ENCODE assay signal across 10 mouse cellular contexts in genomic region chr5:131250701-131251636, GRCm38 (mm10). TPM values are rescaled to one million over a fixed set of nuclear protein-coding genes. Genes with fewer than 3 reads are reported as not detected.
DNase-seq lines count a peak whose midpoint lies in the region; TF ChIP-seq lines count a peak whose summit lies in the region.
"Had no signal": no experiment of that assay in that cellular context is flagged by ENCODE, and none has a peak within 500 bp of the region (broad histone marks: within the 10 kb centered on the region; RNA-seq: fewer than 3 reads in every experiment).

No protein-coding gene starts in this region.

- intact Hi-C loops in heart, postnatal 14 days (cut with DNase I): no loop called here

- TF ChIP-seq POLR2A in brain, embryonic 14.5 days (IDR thresholded peaks at IDR 0.05; ENCODE audit: borderline replicate concordance, extremely low read depth, insufficient read depth, insufficient read length, poor library complexity, severe bottlenecking): no peak

- peak; percentile 23 to 52 for DNase-seq in cerebellum, postnatal 25 days
- DNase-seq in cerebellum, postnatal 14 days: no peak
- DNase-seq in brain, embryonic 14.5 days (ENCODE audit: low read depth): peak; percentile 10
- peak; percentile 29 to 62 for DNase-seq in heart, postnatal 14 days
- DNase-seq in lung, postnatal 14 days: peak; percentile 25
- no peak for DNase-seq in spleen, postnatal 36 days (ENCODE audit: low spot score in 2 of 2)
- no peak for DNase-seq in spleen, adult 18-20 months
- DNase-seq in thymus, postnatal 25 days: no peak
- DNase-seq: gastrocnemius, postnatal 36 days; liver had no signal

- TF ChIP-seq CTCF in brain, embryonic 14.5 days (IDR thresholded peaks at IDR 0.05; ENCODE audit: borderline replicate concordance, extremely low read depth, insufficient read depth, insufficient read length): no peak

RNA-seq across cellular contexts. Expression of gene Galnt17, which starts 57.3 kb away (rescaled TPM):
- 11.7 and 15.3 TPM in 2 replicates for polyA plus RNA-seq in brain, embryonic 14.5 days (2012; rRNA removed)
- total RNA-seq in heart, postnatal 14 days (2021): 1 to 10 TPM; 4.4 to 4.6 TPM

Comparison
In these comparisons a context has a peak if more than half of its experiments do, and no peak if none do; other contexts are left out.
1. DNase-seq: peak in cerebellum, postnatal 25 days (2 of 2), brain, embryonic 14.5 days (single experiment), heart, postnatal 14 days (2 of 2) and lung, postnatal 14 days (single experiment); none in cerebellum, postnatal 14 days (0 of 2), spleen, postnatal 36 days (0 of 2), spleen, adult 18-20 months (0 of 2) and thymus, postnatal 25 days (single experiment).